Mouse (Mus musculus) CH12.LX (cell line): ENCODE measurements around the gene Grik2. TPM values are rescaled to one million over a fixed set of nuclear protein-coding genes. Genes with fewer than 3 reads are reported as not detected.
"Not testable (repeated sequence)": the region's sequence is repeated elsewhere in the genome, so short reads cannot be mapped to it uniquely, and the experiment has no call there.

ENCODE experiments used
- DNase-seq: peaks from one replicate; pipeline ENCODE4 v3.0.0-alpha.2; 2013; ENCODE audit errors: extremely low read depth
- H3K27ac ChIP-seq: 2 replicates; pipeline ENCODE4 v1.5.1; 2012; ENCODE audit warnings: low read depth, mild to moderate bottlenecking, control low read depth, moderate library complexity; ENCODE audit not compliant: insufficient read depth
- H3K27me3 ChIP-seq: replicated peaks from 2 replicates; pipeline ENCODE3; 2012; ENCODE audit warnings: inconsistent platforms
- H3K36me3 ChIP-seq, 2 experiments: replicated peaks in 1 of 2; 2 replicates each; pipeline versions ENCODE3 to v1.6.1; 2012; ENCODE audit warnings: inconsistent platforms in 1 of 2, low read length in 1 of 2, mild to moderate bottlenecking in 1 of 2, mixed read lengths in 1 of 2, moderate library complexity in 1 of 2; ENCODE audit not compliant: control insufficient read depth in 1 of 2, insufficient read depth in 1 of 2
- H3K4me1 ChIP-seq, 2 experiments: 2 replicates each; pipeline ENCODE4 v1.6.1; 2012; ENCODE audit warnings: inconsistent platforms in 1 of 2, moderate library complexity in 1 of 2; ENCODE audit not compliant: insufficient read depth in 2 of 2, control insufficient read depth in 1 of 2
- H3K4me2 ChIP-seq: 2 replicates; pipeline ENCODE4 v1.6.1; 2012; ENCODE audit warnings: low read depth, mild to moderate bottlenecking, control low read depth; ENCODE audit not compliant: poor library complexity, insufficient read depth, severe bottlenecking
- H3K4me3 ChIP-seq, 3 experiments: fragments of 150-350 bp in 1 of 3; sonication (generic) in 1 of 3; replicated peaks in 1 of 3; 2 replicates each; pipeline versions ENCODE3 to v1.5.1; 2011 to 2012; ENCODE audit warnings: low read depth in 2 of 3, low read length in 2 of 3, mild to moderate bottlenecking in 2 of 3, moderate library complexity in 2 of 3, control low read depth in 1 of 3, improper control_type of control experiment in 1 of 3, inconsistent platforms in 1 of 3, mixed read lengths in 1 of 3; ENCODE audit not compliant: poor library complexity in 1 of 3
- H3K79me2 ChIP-seq: replicated peaks from 2 replicates; pipeline ENCODE4 v1.6.1; 2012; ENCODE audit warnings: mild to moderate bottlenecking, moderate library complexity; ENCODE audit not compliant: control insufficient read depth, poor library complexity, insufficient read depth, severe bottlenecking; ENCODE audit errors: extremely low read depth
- H3K9ac ChIP-seq: 2 replicates; pipeline ENCODE4 v1.6.1; 2012; ENCODE audit warnings: low read depth, mild to moderate bottlenecking, control low read depth, moderate library complexity; ENCODE audit not compliant: insufficient read depth
- H3K9me3 ChIP-seq: replicated peaks from 2 replicates; pipeline ENCODE3; 2012; ENCODE audit warnings: low read length, inconsistent platforms, mixed read lengths
- CHD1 ChIP-seq: IDR thresholded peaks from 2 replicates; pipeline ENCODE4 v1.6.1; 2012; ENCODE audit warnings: low read depth, low read length, improper control_type of control experiment, inconsistent platforms
- ELF1 ChIP-seq: IDR thresholded peaks from 2 replicates; pipeline ENCODE4 v1.6.1; 2014; ENCODE audit warnings: low read depth, mild to moderate bottlenecking, inconsistent platforms, low read length, improper control_type of control experiment
- ETS1 ChIP-seq: conservative IDR thresholded peaks from 2 replicates; pipeline ENCODE4 v1.6.1; 2012; ENCODE audit warnings: low read depth, mild to moderate bottlenecking, inconsistent platforms, low read length, improper control_type of control experiment, moderate library complexity
- GABPA ChIP-seq: IDR thresholded peaks from 2 replicates; pipeline ENCODE4 v1.6.1; 2012; ENCODE audit warnings: low read depth, low read length, improper control_type of control experiment, inconsistent platforms; ENCODE audit not compliant: insufficient replicate concordance
- IRF4 ChIP-seq: IDR thresholded peaks from 2 replicates; pipeline ENCODE4 v1.6.1; 2014; ENCODE audit warnings: low read depth, mild to moderate bottlenecking, inconsistent platforms, low read length, improper control_type of control experiment
- JUN ChIP-seq: IDR thresholded peaks from 2 replicates; pipeline ENCODE4 v1.6.1; 2011; ENCODE audit warnings: low read depth, mild to moderate bottlenecking, low read length, improper control_type of control experiment, moderate library complexity; ENCODE audit not compliant: insufficient read depth
- JUND ChIP-seq: conservative IDR thresholded peaks from 2 replicates; pipeline ENCODE4 v1.6.1; 2011; ENCODE audit warnings: low read depth, low read length, improper control_type of control experiment
- KAT2A ChIP-seq: IDR thresholded peaks from 2 replicates; pipeline ENCODE4 v1.6.1; 2012; ENCODE audit warnings: low read length, improper control_type of control experiment, inconsistent platforms; ENCODE audit not compliant: insufficient replicate concordance
- MXI1 ChIP-seq: IDR thresholded peaks from 2 replicates; pipeline ENCODE4 v1.6.1; 2011; ENCODE audit warnings: mild to moderate bottlenecking, low read depth, low read length, improper control_type of control experiment
- NRF1 ChIP-seq: IDR thresholded peaks from 2 replicates; pipeline ENCODE4 v1.6.1; 2014; ENCODE audit warnings: low read depth, mild to moderate bottlenecking, inconsistent platforms, low read length, improper control_type of control experiment, moderate library complexity
- PAX5 ChIP-seq: IDR thresholded peaks from 2 replicates; pipeline ENCODE4 v1.6.1; 2012; ENCODE audit warnings: low read length, inconsistent platforms, mixed read lengths
- POLR2A ChIP-seq: IDR thresholded peaks from 2 replicates; pipeline ENCODE4 v1.6.1; 2011; ENCODE audit warnings: low read depth, mild to moderate bottlenecking, improper control_type of control experiment, low read length
- SIN3A ChIP-seq: IDR thresholded peaks from 2 replicates; pipeline ENCODE4 v1.6.1; 2012; ENCODE audit warnings: low read length, improper control_type of control experiment, inconsistent platforms
- TBP ChIP-seq: conservative IDR thresholded peaks from 2 replicates; pipeline ENCODE4 v1.6.1; 2011; ENCODE audit warnings: low read depth, low read length, improper control_type of control experiment
- UBTF ChIP-seq: IDR thresholded peaks from 2 replicates; pipeline ENCODE4 v1.6.1; 2012; ENCODE audit warnings: low read depth, mild to moderate bottlenecking, inconsistent platforms, low read length, improper control_type of control experiment, moderate library complexity
- USF1 ChIP-seq: IDR thresholded peaks from 2 replicates; pipeline ENCODE4 v1.6.1; 2014; ENCODE audit warnings: low read depth, mild to moderate bottlenecking, inconsistent platforms, low read length, improper control_type of control experiment
- ZC3H11A ChIP-seq: IDR thresholded peaks from 2 replicates; pipeline ENCODE4 v1.6.1; 2012; ENCODE audit warnings: low read depth, mild to moderate bottlenecking, inconsistent platforms, low read length, improper control_type of control experiment
- ZMIZ1 ChIP-seq: IDR thresholded peaks from 2 replicates; pipeline ENCODE4 v1.6.1; 2012; ENCODE audit warnings: low read depth, mild to moderate bottlenecking, inconsistent platforms, low read length, improper control_type of control experiment
- ZNF384 ChIP-seq: IDR thresholded peaks from 2 replicates; pipeline ENCODE4 v1.6.1; 2012; ENCODE audit warnings: low read depth, low read length, improper control_type of control experiment, inconsistent platforms
- dilution Hi-C: fragments of 300-500 bp; cut with MboI; formaldehyde crosslinking; loops from 2 replicates; pipeline ENCODE4 v1.14.3; 2020; ENCODE audit warnings: low sequenced_read_pairs; ENCODE audit not compliant: extremely low pct_unique_long_range_greater_than_20kb, extremely low pct_ligation_motif_present
- in situ Hi-C: fragments of 300-500 bp; cut with MboI; formaldehyde crosslinking; loops from 3 replicates; pipeline ENCODE4 v1.14.3; 2019; ENCODE audit warnings: low sequenced_read_pairs, low pct_ligation_motif_present, low pct_unique_long_range_greater_than_20kb, mixed read lengths
- polyA plus RNA-seq: library from polyadenylated mRNA; unstranded; fragments of >175 nt; gene quantifications from 2 replicates; pipeline ENCODE4 v1.2.1, GENCODE M21; 2012; ENCODE audit warnings: low read depth; ENCODE audit not compliant: insufficient read length
- total RNA-seq, 2 experiments: library from RNA; depleted of rRNA; stranded (reverse); fragments of 300-350 nt in 1 of 2; fragments of >200 nt in 1 of 2; gene quantifications; 2 replicates each; pipeline ENCODE4 v1.2.3; 2012 to 2014

Grik2 gene
- total and polyA plus RNA-seq, 3 experiments = not detected

DNA sequence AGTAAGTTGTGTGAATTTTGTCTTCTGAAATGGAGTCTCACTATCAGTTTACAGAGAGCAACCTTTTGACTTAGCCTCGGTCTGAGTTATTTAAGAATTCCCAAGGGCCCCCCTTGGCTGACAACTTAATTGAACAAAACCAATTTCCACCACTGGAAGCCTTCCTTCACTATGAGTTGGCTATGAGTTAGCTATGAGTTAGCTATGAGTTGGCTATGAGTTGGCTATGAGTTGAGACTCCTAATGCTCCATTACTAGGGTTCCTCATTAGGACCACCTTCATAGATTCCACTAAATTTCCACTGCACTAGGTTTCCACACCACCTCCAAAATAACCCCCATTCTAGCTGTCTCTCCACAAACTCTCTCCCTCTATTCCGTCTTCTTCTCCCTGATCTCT, 468.7 kb downstream of the Grik2 start:
- Histone ChIP-seq H3K9ac (no peak overlapping the region), H3K36me3 (no peaks in the 10 kb centered on the region), H3K4me2 (no peak overlapping the region), H3K27ac (no peak overlapping the region), H3K9me3 (no peaks in the 10 kb centered on the region), H3K27me3 (no peaks in the 10 kb centered on the region), H3K4me1 (no peaks in the 10 kb centered on the region), H3K79me2 (no peaks in the 10 kb centered on the region), H3K4me3 (no peak overlapping the region)
- in situ Hi-C loops = no loop called here
- TF ChIP-seq JUND = no peak
- TF ChIP-seq USF1 = no peak
- TF ChIP-seq ZC3H11A = no peak
- no peak for TF ChIP-seq GABPA
- no peak for TF ChIP-seq KAT2A
- no peak for TF ChIP-seq ZMIZ1
- no peak for TF ChIP-seq TBP
- TF ChIP-seq IRF4 = no peak
- no peak for TF ChIP-seq MXI1
- TF ChIP-seq ELF1 = no peak
- no peak for TF ChIP-seq NRF1
- TF ChIP-seq POLR2A = no peak
- no peak for TF ChIP-seq UBTF
- no peak for TF ChIP-seq CHD1
- no peak for TF ChIP-seq PAX5
- no peak for TF ChIP-seq JUN
- no peak for TF ChIP-seq ETS1
- TF ChIP-seq ZNF384 = no peak
- TF ChIP-seq SIN3A = no peak
- dilution Hi-C loops = no loop called here
- DNase-seq = no peak

DNA sequence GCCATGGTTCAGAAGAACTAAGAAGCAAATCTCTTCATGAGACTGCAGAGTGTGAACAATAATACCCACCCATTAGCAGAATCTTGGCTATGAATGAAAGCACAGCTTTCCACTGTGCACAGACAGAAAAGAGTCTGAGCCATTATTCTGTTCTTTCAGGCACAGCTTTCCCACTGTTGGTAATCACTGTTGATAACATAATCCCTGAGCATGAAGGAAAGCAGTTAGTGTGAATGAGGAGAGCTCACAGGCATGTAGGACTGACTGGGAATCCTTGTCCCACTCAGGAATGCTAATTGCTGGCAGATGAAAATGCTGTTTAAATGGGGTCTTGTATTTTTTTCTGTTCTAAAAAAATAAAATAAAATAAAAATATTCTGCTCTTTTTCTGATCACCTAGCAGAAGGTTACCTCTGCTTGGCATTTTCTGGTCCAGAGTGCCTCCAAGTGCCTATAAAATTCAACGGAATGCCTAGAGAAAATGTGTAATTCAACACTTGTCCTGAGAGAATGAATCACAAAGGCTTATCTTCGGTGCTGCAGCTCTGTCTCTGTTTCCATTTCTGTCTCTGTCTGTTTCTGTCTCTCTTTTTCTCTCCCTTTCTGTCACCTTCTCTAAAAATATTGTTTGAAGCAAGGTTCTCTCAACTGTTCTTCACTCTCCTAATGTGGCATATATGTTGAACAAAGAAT, 532.2 kb downstream of the Grik2 start:
- TF ChIP-seq SIN3A (no peak), PAX5 (no peak)
- DNase-seq = no peak
- in situ Hi-C loops (no loop called here), dilution Hi-C loops (no loop called here)
- Histone ChIP-seq H3K9ac (no peak overlapping the region), H3K4me3 (no peak overlapping the region), H3K79me2 (no peaks in the 10 kb centered on the region), H3K27ac (no peak overlapping the region), H3K27me3 (no peaks in the 10 kb centered on the region), H3K9me3 (no peaks in the 10 kb centered on the region), H3K4me2 (no peak overlapping the region), H3K36me3 (no peaks in the 10 kb centered on the region), H3K4me1 (no peaks in the 10 kb centered on the region)

DNA sequence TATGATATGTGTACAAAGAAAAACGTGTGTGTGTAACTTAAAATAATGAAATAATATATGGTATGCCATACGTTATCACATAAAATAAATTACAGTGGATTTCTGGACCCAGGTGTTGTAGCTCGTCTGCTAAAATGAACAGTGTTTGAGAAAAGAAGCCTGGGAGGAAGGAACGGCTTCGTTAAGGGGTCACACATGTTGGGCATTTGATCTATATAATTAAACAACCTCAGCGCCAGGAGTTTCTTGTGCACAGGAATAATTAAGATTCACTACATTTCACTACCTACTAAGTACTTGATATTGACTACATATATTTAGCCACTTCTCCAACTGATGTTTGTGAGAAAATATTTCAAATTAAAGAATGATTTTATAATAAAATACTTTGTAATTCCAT, 551.2 kb downstream of the Grik2 start:
- H3K4me2 ChIP-seq, in situ Hi-C loops, H3K9me3 ChIP-seq, H3K4me1 ChIP-seq, H3K4me3 ChIP-seq, H3K9ac ChIP-seq, H3K36me3 ChIP-seq, H3K79me2 ChIP-seq, DNase-seq, H3K27ac ChIP-seq, H3K27me3 ChIP-seq, dilution Hi-C loops: not testable (repeated sequence)

DNA sequence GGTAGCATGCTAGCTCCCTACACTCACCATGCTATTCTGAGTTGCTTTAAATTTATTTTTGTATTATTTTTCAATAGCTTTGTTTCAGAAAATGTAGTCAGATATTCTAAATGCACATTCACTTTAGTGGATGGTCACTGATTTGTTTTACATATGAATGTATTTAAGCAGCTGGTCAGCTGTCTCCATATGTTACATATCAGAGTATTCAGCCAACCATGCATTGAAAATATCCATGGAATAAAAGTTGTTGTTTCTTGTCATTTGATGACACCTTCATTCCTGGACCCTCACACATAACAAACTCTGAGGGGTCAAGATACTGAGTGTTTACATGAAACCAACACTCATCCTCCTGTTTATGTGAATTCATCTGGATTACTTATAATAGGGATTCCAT, 551.7 kb downstream of the Grik2 start:
- dilution Hi-C loops, H3K4me3 ChIP-seq, H3K79me2 ChIP-seq, H3K9me3 ChIP-seq, H3K27ac ChIP-seq, DNase-seq, H3K4me2 ChIP-seq, in situ Hi-C loops, H3K27me3 ChIP-seq, H3K4me1 ChIP-seq, H3K36me3 ChIP-seq, H3K9ac ChIP-seq: not testable (repeated sequence)
